Comparison of ENCODE assay signal across 12 mouse cellular contexts in the genomic region with DNA sequence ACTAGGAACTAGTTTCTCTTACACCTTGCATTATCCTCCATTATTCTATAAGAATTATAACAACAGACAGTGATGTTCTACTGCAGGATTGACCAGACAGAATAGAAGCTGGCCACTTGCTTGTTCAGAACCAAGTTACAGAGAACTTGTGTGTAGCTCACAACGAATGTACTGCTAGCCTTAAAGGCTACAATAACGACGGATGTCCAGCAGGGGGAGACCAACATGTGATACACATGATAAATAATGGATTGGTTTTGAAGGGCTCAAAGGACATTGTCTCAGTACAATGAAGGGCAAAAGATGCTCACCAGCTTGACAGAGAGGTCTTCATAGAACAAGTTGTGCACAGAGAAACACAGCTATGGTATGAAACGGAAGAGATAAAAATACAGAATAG.
DNase-seq lines count a peak whose midpoint lies in the region; ATAC-seq and TF ChIP-seq lines count a peak whose summit lies in the region.
"Had no signal": no experiment of that assay in that cellular context is flagged by ENCODE, and none has a peak within 500 bp of the region (broad histone marks: within the 10 kb centered on the region; RNA-seq: fewer than 3 reads in every experiment).

No protein-coding gene starts in this region.

- H3K4me1 ChIP-seq in CH12.LX (ENCODE audit: control insufficient read depth in 1 of 2, insufficient read depth in 2 of 2): no peaks in the 10 kb centered on the region
- H3K4me1 ChIP-seq: midbrain, embryonic 10.5 days had no signal

- no peak overlapping the region for H3K9ac ChIP-seq in CH12.LX (ENCODE audit: insufficient read depth, low read depth)

- TF ChIP-seq RAD21 in CH12.LX (IDR thresholded peaks at IDR 0.05; ENCODE audit: low read depth, low read length): no peak; the same call in 1 of the 2 replicates

- TF ChIP-seq POLR2A in CH12.LX (IDR thresholded peaks at IDR 0.05; ENCODE audit: low read depth, low read length): no peak

- peak; percentile 17 for TF ChIP-seq CTCF in left cerebral cortex, adult 2 months (IDR thresholded peaks at IDR 0.05)
- TF ChIP-seq CTCF in CH12.LX (conservative IDR thresholded peaks at IDR 0.05 in 1 of 2, IDR thresholded peaks at IDR 0.05 in 1 of 2; ENCODE audit: low read depth in 2 of 2, low read length in 2 of 2): peak; percentile 40 to 59; a peak in 3 of 4 replicates

- H3K4me3 ChIP-seq in left cerebral cortex, adult 2 months: no peak overlapping the region
- no peak overlapping the region for H3K4me3 ChIP-seq in CH12.LX (replicated peaks in 1 of 3; ENCODE audit: low read depth in 2 of 3, low read length in 2 of 3, poor library complexity in 1 of 3)
- H3K4me3 ChIP-seq: gastrocnemius, adult 2 months; midbrain, embryonic 10.5 days had no signal

- no peaks in the 10 kb centered on the region for H3K36me3 ChIP-seq in CH12.LX (replicated peaks in 1 of 2; ENCODE audit: control insufficient read depth in 1 of 2, insufficient read depth in 1 of 2, low read length in 1 of 2)
- H3K36me3 ChIP-seq: midbrain, embryonic 10.5 days had no signal

- H3K9me3 ChIP-seq in CH12.LX (replicated peaks; ENCODE audit: low read length): no peaks in the 10 kb centered on the region
- H3K9me3 ChIP-seq: midbrain, embryonic 10.5 days had no signal

- H3K27me3 ChIP-seq in CH12.LX (replicated peaks): no peaks in the 10 kb centered on the region

- no peak for TF ChIP-seq EP300 in CH12.LX (IDR thresholded peaks at IDR 0.05; ENCODE audit: low read length)

- dilution Hi-C loops in CH12.LX (cut with MboI; ENCODE audit: extremely low pct_ligation_motif_present, extremely low pct_unique_long_range_greater_than_20kb, low sequenced_read_pairs): no loop called here

- intact Hi-C loops in left cerebral cortex, adult 2 months (cut with DNase I): no loop called here
- intact Hi-C loops in left cerebral cortex, postnatal 25 days (cut with DNase I): no loop called here

- in situ Hi-C loops in CH12.LX (cut with MboI; ENCODE audit: low pct_ligation_motif_present, low pct_unique_long_range_greater_than_20kb, low sequenced_read_pairs): no loop called here

- DNase-seq in embryo, embryonic 10 days (ENCODE audit: low spot score): peak; percentile 25
- no peak for DNase-seq in embryo, embryonic 9.5 days (ENCODE audit: extremely low spot score)
- no peak for DNase-seq in left cerebral cortex, adult 2 months (ENCODE audit: extremely low spot score in 1 of 2, low spot score in 2 of 2)
- DNase-seq in left cerebral cortex, postnatal 25 days (ENCODE audit: low spot score in 2 of 2): no peak
- peak; percentile 41 for DNase-seq in CH12.LX (ENCODE audit: extremely low read depth)
- DNase-seq in embryo, embryonic 10.5 days (ENCODE audit: low spot score): peak; percentile 26
- DNase-seq in gastrocnemius, postnatal 25 days: no peak
- DNase-seq: gastrocnemius, adult 2 months; right cerebral cortex, postnatal 25 days; thymus, postnatal 36 days had no signal

- H3K79me2 ChIP-seq in CH12.LX (replicated peaks; ENCODE audit: control insufficient read depth, extremely low read depth, insufficient read depth, poor library complexity, severe bottlenecking): no peaks in the 10 kb centered on the region

- ATAC-seq in monocyte, adult 5-6 weeks (replicated peaks; ENCODE audit: insufficient number of reproducible peaks, low FRiP score, low TSS enrichment, poor library complexity, severe bottlenecking): no peak

- H3K27ac ChIP-seq in left cerebral cortex, adult 2 months: no peak overlapping the region
- H3K27ac ChIP-seq in CH12.LX (ENCODE audit: insufficient read depth, low read depth): no peak overlapping the region
- H3K27ac ChIP-seq: gastrocnemius, adult 2 months; midbrain, embryonic 10.5 days had no signal

- no peak overlapping the region for H3K4me2 ChIP-seq in CH12.LX (ENCODE audit: insufficient read depth, low read depth, poor library complexity, severe bottlenecking)

TF ChIP-seq in CH12.LX, 34 proteins besides CTCF, POLR2A, EP300 and RAD21:
- TF ChIP-seq PAX5 (IDR thresholded peaks at IDR 0.05; ENCODE audit: low read length): no peak
- TF ChIP-seq JUND (conservative IDR thresholded peaks at IDR 0.05; ENCODE audit: low read depth, low read length): no peak
- TF ChIP-seq SMC3 (IDR thresholded peaks at IDR 0.05; ENCODE audit: low read depth, low read length): peak; percentile 39
- no peak for TF ChIP-seq ZMIZ1 (IDR thresholded peaks at IDR 0.05; ENCODE audit: low read depth, low read length)
- no peak for TF ChIP-seq BHLHE40 (IDR thresholded peaks at IDR 0.05; ENCODE audit: low read depth, low read length)
- no peak for TF ChIP-seq E2F4 (IDR thresholded peaks at IDR 0.05; ENCODE audit: insufficient replicate concordance, low read depth, low read length)
- no peak for TF ChIP-seq CHD1 (IDR thresholded peaks at IDR 0.05; ENCODE audit: low read depth, low read length)
- no peak for TF ChIP-seq MAX (IDR thresholded peaks at IDR 0.05; ENCODE audit: low read length)

Comparison
In these comparisons a context has a peak if more than half of its experiments do, and no peak if none do; other contexts are left out.
1. DNase-seq: peak in embryo, embryonic 10 days (single experiment), CH12.LX (single experiment) and embryo, embryonic 10.5 days (single experiment); none in embryo, embryonic 9.5 days (single experiment), left cerebral cortex, adult 2 months (0 of 2), left cerebral cortex, postnatal 25 days (0 of 2) and gastrocnemius, postnatal 25 days (single experiment).